Mouse (Mus musculus): Measurements from ENCODE around the gene Mogat2. TPM values are rescaled to one million over a fixed set of nuclear protein-coding genes. Genes with fewer than 3 reads are reported as not detected.

Gene Mogat2
- polyA plus RNA-seq, 1 experiment from 2014 or later = 1.3 TPM

- ATAC-seq (ENCODE audit: extremely low read depth, insufficient number of reproducible peaks, low FRiP score, low TSS enrichment) = no peak
- Histone ChIP-seq H3K27ac (replicated peaks) (no peak overlapping the region), H3K27me3 (replicated peaks) (peaks cover 19% of the 10 kb centered on the region), H3K9ac (no peak overlapping the region), H3K36me3 (no peaks in the 10 kb centered on the region), H3K9me3 (no peaks in the 10 kb centered on the region), H3K4me2 (no peak overlapping the region), H3K4me1 (peaks cover 17% of the 10 kb centered on the region), H3K4me3 (no peak overlapping the region)
- WGBS = 40% methylated on average over 2 of the region's 2 CpGs
These were observed 3.5 kb downstream of the Mogat2 start for GRCm38 (mm10) chr7:99234916-99235315.

DNA sequence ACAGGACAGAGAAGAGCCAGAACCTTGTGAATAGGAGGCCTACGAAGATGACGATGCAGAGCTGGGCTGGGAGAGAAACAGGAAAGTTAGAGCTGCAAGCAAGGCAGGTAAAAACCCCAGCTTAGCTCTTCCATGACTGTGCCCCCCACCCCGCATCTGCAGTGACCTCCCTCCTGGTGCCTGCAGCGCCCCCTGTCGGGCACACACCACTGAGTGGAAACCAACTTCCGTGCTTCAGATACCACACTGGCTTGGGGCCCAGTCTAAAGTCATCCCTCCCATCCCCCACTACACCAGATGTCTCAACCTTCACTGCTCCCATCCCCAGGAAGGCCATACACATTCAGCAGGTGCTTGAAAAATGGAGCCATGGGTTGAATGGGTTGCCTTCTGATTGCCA, 5.8 kb downstream of the Mogat2 start:
- H3K4me2 ChIP-seq = no peak overlapping the region
- peaks cover 6% of the 10 kb centered on the region for H3K4me1 ChIP-seq
- H3K27ac ChIP-seq (replicated peaks) = no peak overlapping the region
- no peaks in the 10 kb centered on the region for H3K36me3 ChIP-seq
- no peak for ATAC-seq (ENCODE audit: extremely low read depth, insufficient number of reproducible peaks, low FRiP score, low TSS enrichment)
- WGBS = 69% methylated on average over 6 of the region's 6 CpGs
- H3K9me3 ChIP-seq = no peaks in the 10 kb centered on the region
- peaks cover 5% of the 10 kb centered on the region for H3K27me3 ChIP-seq (replicated peaks)
- H3K9ac ChIP-seq = no peak overlapping the region
- no peak overlapping the region for H3K4me3 ChIP-seq

GRCm38 (mm10) chr7:99230061-99230747, 8.2 kb downstream of the Mogat2 start:
- no peaks in the 10 kb centered on the region for H3K36me3 ChIP-seq
- H3K27me3 ChIP-seq (replicated peaks) = no peaks in the 10 kb centered on the region
- no peak overlapping the region for H3K4me2 ChIP-seq
- no peaks in the 10 kb centered on the region for H3K9me3 ChIP-seq
- no peak overlapping the region for H3K4me3 ChIP-seq
- H3K4me1 ChIP-seq = no peaks in the 10 kb centered on the region
- H3K9ac ChIP-seq = no peak overlapping the region
- no peak for ATAC-seq (ENCODE audit: extremely low read depth, insufficient number of reproducible peaks, low FRiP score, low TSS enrichment)
- H3K27ac ChIP-seq (replicated peaks) = no peak overlapping the region
- 68% methylated on average over 7 of the region's 7 CpGs for WGBS

- Histone ChIP-seq H3K4me3 (no peak overlapping the region), H3K27ac (replicated peaks) (no peak overlapping the region), H3K9me3 (no peaks in the 10 kb centered on the region), H3K4me2 (no peak overlapping the region), H3K27me3 (replicated peaks) (no peaks in the 10 kb centered on the region), H3K36me3 (no peaks in the 10 kb centered on the region), H3K9ac (no peak overlapping the region), H3K4me1 (no peaks in the 10 kb centered on the region)
- WGBS = 7% methylated on average over 2 of the region's 2 CpGs
- ATAC-seq (ENCODE audit: extremely low read depth, insufficient number of reproducible peaks, low FRiP score, low TSS enrichment) = no peak
These were observed 9.0 kb downstream of the Mogat2 start for GRCm38 (mm10) chr7:99229411-99229810.

GRCm38 (mm10) chr7:99228825-99229224, 9.6 kb downstream of the Mogat2 start:
- Histone ChIP-seq H3K36me3 (no peaks in the 10 kb centered on the region), H3K27me3 (replicated peaks) (no peaks in the 10 kb centered on the region), H3K4me2 (no peak overlapping the region), H3K4me3 (no peak overlapping the region), H3K27ac (replicated peaks) (no peak overlapping the region), H3K4me1 (no peaks in the 10 kb centered on the region), H3K9ac (no peak overlapping the region), H3K9me3 (no peaks in the 10 kb centered on the region)
- 58% methylated on average over 8 of the region's 8 CpGs for WGBS
- no peak for ATAC-seq (ENCODE audit: extremely low read depth, insufficient number of reproducible peaks, low FRiP score, low TSS enrichment)

- H3K4me3 ChIP-seq = no peak overlapping the region
- H3K9me3 ChIP-seq = no peaks in the 10 kb centered on the region
- H3K27me3 ChIP-seq (replicated peaks) = no peaks in the 10 kb centered on the region; the same call in 1 of the 2 replicates
- H3K9ac ChIP-seq = no peak overlapping the region
- H3K4me2 ChIP-seq = no peak overlapping the region
- H3K4me1 ChIP-seq = no peaks in the 10 kb centered on the region
- WGBS = 90% methylated on average over 4 of the region's 4 CpGs
- no peaks in the 10 kb centered on the region for H3K36me3 ChIP-seq
- ATAC-seq (ENCODE audit: extremely low read depth, insufficient number of reproducible peaks, low FRiP score, low TSS enrichment) = no peak
- no peak overlapping the region for H3K27ac ChIP-seq (replicated peaks)
These were observed 11.2 kb downstream of the Mogat2 start for GRCm38 (mm10) chr7:99227267-99227666.

DNA sequence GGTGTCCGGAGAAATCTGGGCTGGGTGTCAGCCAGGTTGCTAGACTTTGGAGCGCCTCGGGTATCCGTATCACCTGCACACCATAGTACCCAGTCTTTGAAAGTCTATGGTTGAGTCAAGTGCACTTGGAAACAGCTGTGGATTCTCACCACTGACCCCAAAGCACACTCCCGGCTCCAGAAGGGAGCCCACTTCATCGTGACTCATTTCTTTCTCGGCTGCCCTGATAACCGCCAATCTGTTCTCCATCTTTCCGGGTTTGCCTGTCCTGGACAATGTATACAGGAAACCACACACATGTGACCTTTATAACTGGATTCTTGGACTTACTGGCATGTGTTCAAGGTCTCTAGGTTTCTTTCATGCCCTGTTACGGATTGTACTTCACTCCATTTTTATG, 11.8 kb downstream of the Mogat2 start:
- H3K4me3 ChIP-seq = no peak overlapping the region
- H3K4me2 ChIP-seq = no peak overlapping the region
- H3K9me3 ChIP-seq = no peaks in the 10 kb centered on the region
- ATAC-seq (ENCODE audit: extremely low read depth, insufficient number of reproducible peaks, low FRiP score, low TSS enrichment) = no peak
- no peaks in the 10 kb centered on the region; the same call in 1 of the 2 replicates for H3K27me3 ChIP-seq (replicated peaks)
- H3K9ac ChIP-seq = no peak overlapping the region
- H3K36me3 ChIP-seq = no peaks in the 10 kb centered on the region
- 77% methylated on average over 10 of the region's 10 CpGs for WGBS
- no peaks in the 10 kb centered on the region for H3K4me1 ChIP-seq
- no peak overlapping the region for H3K27ac ChIP-seq (replicated peaks)

GRCm38 (mm10) chr7:99225421-99225820, 13.0 kb downstream of the Mogat2 start:
- Histone ChIP-seq H3K9ac (no peak overlapping the region), H3K4me3 (no peak overlapping the region), H3K27me3 (replicated peaks) (no peaks in the 10 kb centered on the region; the same call in 1 of the 2 replicates), H3K9me3 (no peaks in the 10 kb centered on the region), H3K4me1 (no peaks in the 10 kb centered on the region), H3K36me3 (no peaks in the 10 kb centered on the region), H3K27ac (replicated peaks) (no peak overlapping the region), H3K4me2 (no peak overlapping the region)
- no peak for ATAC-seq (ENCODE audit: extremely low read depth, insufficient number of reproducible peaks, low FRiP score, low TSS enrichment)
- WGBS = 74% methylated on average over 6 of the region's 6 CpGs

- 50% methylated on average over 1 of the region's 1 CpGs for WGBS
- Histone ChIP-seq H3K27me3 (replicated peaks) (no peaks in the 10 kb centered on the region; the same call in 1 of the 2 replicates), H3K4me2 (no peak overlapping the region), H3K4me1 (no peaks in the 10 kb centered on the region), H3K9ac (no peak overlapping the region), H3K27ac (replicated peaks) (no peak overlapping the region), H3K9me3 (no peaks in the 10 kb centered on the region), H3K4me3 (no peak overlapping the region), H3K36me3 (no peaks in the 10 kb centered on the region)
- ATAC-seq (ENCODE audit: extremely low read depth, insufficient number of reproducible peaks, low FRiP score, low TSS enrichment) = no peak
These were observed 13.7 kb downstream of the Mogat2 start for GRCm38 (mm10) chr7:99224648-99225190.

DNA sequence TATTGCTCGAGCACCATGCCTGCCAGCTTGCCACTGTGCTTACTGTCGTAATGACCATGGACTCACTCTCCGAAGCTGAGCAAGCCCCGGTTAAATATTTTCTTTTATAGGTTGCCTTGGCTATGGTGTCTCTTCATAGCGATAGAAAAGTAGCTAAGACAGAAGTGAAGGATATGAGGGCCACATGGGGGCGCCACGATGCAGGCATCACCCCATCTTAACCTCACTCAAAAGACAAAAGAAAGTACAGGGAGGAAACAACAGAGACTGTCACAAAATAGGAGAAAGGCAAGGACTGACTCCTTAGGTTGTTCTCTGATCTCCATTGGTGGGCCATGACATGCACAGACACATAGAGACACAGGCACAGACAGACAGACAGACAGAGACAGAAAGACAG, 14.2 kb downstream of the Mogat2 start:
- Histone ChIP-seq H3K4me3 (no peak overlapping the region), H3K9me3 (no peaks in the 10 kb centered on the region), H3K27me3 (replicated peaks) (no peaks in the 10 kb centered on the region; the same call in 1 of the 2 replicates), H3K4me1 (no peaks in the 10 kb centered on the region), H3K27ac (replicated peaks) (no peak overlapping the region), H3K4me2 (no peak overlapping the region), H3K9ac (no peak overlapping the region), H3K36me3 (no peaks in the 10 kb centered on the region)
- no peak for ATAC-seq (ENCODE audit: extremely low read depth, insufficient number of reproducible peaks, low FRiP score, low TSS enrichment)
- WGBS = 69% methylated on average over 7 of the region's 7 CpGs

GRCm38 (mm10) chr7:99217338-99218074, 20.9 kb downstream of the Mogat2 start:
- no peak overlapping the region for H3K9ac ChIP-seq
- peak; percentile 69; the same call in 1 of the 2 replicates for ATAC-seq (ENCODE audit: extremely low read depth, insufficient number of reproducible peaks, low FRiP score, low TSS enrichment)
- H3K36me3 ChIP-seq = no peaks in the 10 kb centered on the region
- H3K27ac ChIP-seq (replicated peaks) = peak overlapping the region; percentile 83
- no peak overlapping the region for H3K4me2 ChIP-seq
- peaks cover 44% of the 10 kb centered on the region for H3K4me1 ChIP-seq
- no peaks in the 10 kb centered on the region for H3K9me3 ChIP-seq
- no peak overlapping the region for H3K4me3 ChIP-seq
- WGBS = 59% methylated on average over 3 of the region's 3 CpGs
- no peaks in the 10 kb centered on the region for H3K27me3 ChIP-seq (replicated peaks)
